23 mouse cellular contexts compared by ENCODE assay signal in genomic region chr6:53649782-53650181, GRCm38 (mm10).
DNase-seq lines count a peak whose midpoint lies in the region; ATAC-seq and TF ChIP-seq lines count a peak whose summit lies in the region.
"Had no signal": no experiment of that assay in that cellular context is flagged by ENCODE, and none has a peak within 500 bp of the region (broad histone marks: within the 10 kb centered on the region; RNA-seq: fewer than 3 reads in every experiment).

No protein-coding gene starts in this region.

- H3K36me3 ChIP-seq in heart, postnatal 0 days (replicated peaks; ENCODE audit: control insufficient read depth, insufficient read depth, low read length), result 0 out of 2 replicates have a peak, but pooled peaks cover 5% of the 10 kb centered on the region
- H3K36me3 ChIP-seq in liver, postnatal 0 days (replicated peaks; ENCODE audit: insufficient read depth, low read length), result no peaks in the 10 kb centered on the region
- H3K36me3 ChIP-seq in liver, embryonic 11.5 days (ENCODE audit: control insufficient read depth, insufficient read depth, low read length), result no peaks in the 10 kb centered on the region
- H3K36me3 ChIP-seq: forebrain, embryonic 15.5 days; heart, embryonic 13.5 days; limb, embryonic 13.5 days; neural tube, embryonic 12.5 days had no signal

- no peak overlapping the region for H3K4me2 ChIP-seq in heart, postnatal 0 days (ENCODE audit: low read depth, low read length)
- H3K4me2 ChIP-seq in liver, postnatal 0 days (ENCODE audit: low read depth, low read length), result no peak overlapping the region
- H3K4me2 ChIP-seq in liver, embryonic 11.5 days, result no peak overlapping the region
- H3K4me2 ChIP-seq: forebrain, embryonic 15.5 days; heart, embryonic 13.5 days; limb, embryonic 13.5 days; neural tube, embryonic 12.5 days had no signal

- no peaks in the 10 kb centered on the region for H3K9me3 ChIP-seq in heart, postnatal 0 days (replicated peaks; ENCODE audit: control insufficient read depth, low read length)
- H3K9me3 ChIP-seq in liver, postnatal 0 days (ENCODE audit: low read length), result no peaks in the 10 kb centered on the region
- no peaks in the 10 kb centered on the region for H3K9me3 ChIP-seq in liver, embryonic 11.5 days (ENCODE audit: control insufficient read depth, low read length)
- H3K9me3 ChIP-seq: forebrain, embryonic 15.5 days; heart, embryonic 13.5 days; limb, embryonic 13.5 days; neural tube, embryonic 12.5 days had no signal

- H3K4me3 ChIP-seq in heart, postnatal 0 days (ENCODE audit: low read depth, low read length), result no peak overlapping the region
- H3K4me3 ChIP-seq in liver, postnatal 0 days (ENCODE audit: low read depth, low read length), result no peak overlapping the region
- no peak overlapping the region for H3K4me3 ChIP-seq in liver, embryonic 11.5 days (ENCODE audit: low read depth, low read length)
- H3K4me3 ChIP-seq: forebrain, embryonic 15.5 days; heart, embryonic 13.5 days; limb, embryonic 13.5 days; neural tube, embryonic 12.5 days had no signal

- no peak for ATAC-seq in cerebellum, adult (ENCODE audit: insufficient number of reproducible peaks, low FRiP score, low TSS enrichment)
- no peak for ATAC-seq in heart, postnatal 0 days (ENCODE audit: insufficient read depth, low read depth)
- ATAC-seq in liver, postnatal 0 days, result no peak
- ATAC-seq in liver, embryonic 11.5 days (replicated peaks; ENCODE audit: low FRiP score), result no peak
- ATAC-seq: forebrain, embryonic 15.5 days; hindbrain, embryonic 16.5 days had no signal

- no peak for TF ChIP-seq EP300 in heart, postnatal 0 days (IDR thresholded peaks at IDR 0.05; ENCODE audit: low read depth)
- no peak for TF ChIP-seq EP300 in liver, postnatal 0 days (IDR thresholded peaks at IDR 0.05; ENCODE audit: low read depth)

- no peaks in the 10 kb centered on the region for H3K4me1 ChIP-seq in heart, postnatal 0 days (ENCODE audit: control insufficient read depth, insufficient read depth)
- no peaks in the 10 kb centered on the region for H3K4me1 ChIP-seq in liver, postnatal 0 days (ENCODE audit: insufficient read depth)
- no peaks in the 10 kb centered on the region for H3K4me1 ChIP-seq in liver, embryonic 11.5 days (replicated peaks; ENCODE audit: control insufficient read depth, insufficient read depth, low read length)

- WGBS in heart, postnatal 0 days, result 72% methylated on average over 1 of the region's 1 CpGs
- WGBS in liver, postnatal 0 days (ENCODE audit: insufficient replicate concordance), result 76% methylated on average over 1 of the region's 1 CpGs
- WGBS in liver, embryonic 11.5 days, result 90% methylated on average over 1 of the region's 1 CpGs

- H3K27me3 ChIP-seq in heart, postnatal 0 days (ENCODE audit: control insufficient read depth, insufficient read depth, low read length), result no peaks in the 10 kb centered on the region
- no peaks in the 10 kb centered on the region for H3K27me3 ChIP-seq in liver, postnatal 0 days (ENCODE audit: insufficient read depth, low read length)
- no peaks in the 10 kb centered on the region for H3K27me3 ChIP-seq in liver, embryonic 11.5 days (replicated peaks; ENCODE audit: control insufficient read depth, insufficient read depth, low read length)
- H3K27me3 ChIP-seq: forebrain, embryonic 15.5 days; heart, embryonic 13.5 days; limb, embryonic 13.5 days; neural tube, embryonic 12.5 days had no signal

- no peak overlapping the region for H3K9ac ChIP-seq in heart, postnatal 0 days (replicated peaks; ENCODE audit: low read depth, low read length)
- H3K9ac ChIP-seq in liver, postnatal 0 days (replicated peaks), result no peak overlapping the region
- no peak overlapping the region for H3K9ac ChIP-seq in liver, embryonic 11.5 days (ENCODE audit: low read depth, low read length)
- H3K9ac ChIP-seq: forebrain, embryonic 15.5 days; heart, embryonic 13.5 days; limb, embryonic 13.5 days; neural tube, embryonic 12.5 days had no signal

- peak; percentile 24 to 55 for DNase-seq in cerebellum, postnatal 10 days
- no peak for DNase-seq in heart, postnatal 0 days (ENCODE audit: low spot score)
- no peak for DNase-seq in heart, adult 8-10 months (ENCODE audit: low spot score)
- no peak for DNase-seq in liver, postnatal 0 days
- DNase-seq in liver, embryonic 11.5 days (ENCODE audit: low spot score), result no peak
- peak; percentile 21 for DNase-seq in R1 (ENCODE audit: low read depth, low spot score)
- no peak for DNase-seq in adipocyte (ENCODE audit: low spot score)
- DNase-seq: adrenal gland, postnatal 25 days; cerebellum, adult 18-20 months; cerebellum, postnatal 36 days; heart, postnatal 4 days; kidney, adult 2 months; kidney, postnatal 25 days; lung, postnatal 4 days; right cerebral cortex, postnatal 14 days; spleen, adult 18-20 months; thymus, adult 18-20 months had no signal

- peak; percentile 52 for TF ChIP-seq CTCF in heart, postnatal 0 days (IDR thresholded peaks at IDR 0.05; ENCODE audit: low read depth)
- peak; percentile 52 for TF ChIP-seq CTCF in liver, postnatal 0 days (IDR thresholded peaks at IDR 0.05; ENCODE audit: low read depth)

- no peak overlapping the region for H3K27ac ChIP-seq in heart, postnatal 0 days (ENCODE audit: low read depth)
- no peak overlapping the region for H3K27ac ChIP-seq in liver, postnatal 0 days (ENCODE audit: low read depth)
- no peak overlapping the region for H3K27ac ChIP-seq in liver, embryonic 11.5 days (ENCODE audit: low read depth, low read length)
- H3K27ac ChIP-seq: forebrain, embryonic 15.5 days; heart, embryonic 13.5 days; limb, embryonic 13.5 days; neural tube, embryonic 12.5 days had no signal

Comparison
In these comparisons a context has a peak if more than half of its experiments do, and no peak if none do; other contexts are left out.
1. DNase-seq: peak in cerebellum, postnatal 10 days (2 of 2) and R1 (single experiment); none in heart, postnatal 0 days (single experiment), heart, adult 8-10 months (single experiment), liver, postnatal 0 days (single experiment), liver, embryonic 11.5 days (single experiment) and adipocyte (single experiment).